Mouse (Mus musculus) retina, embryonic 14.5 days (tissue): ENCODE measurements at regions not wholly inside any gene's neighbourhood (a gene's known extent, or its start where the extent isn't known, plus 50 kb on each side); places are given as distances from the start of the nearest gene placed in this dataset.
"Not testable (repeated sequence)": the region's sequence is repeated elsewhere in the genome, so short reads cannot be mapped to it uniquely, and the experiment has no call there.

Experiments used
- DNase-seq: peaks from one replicate; pipeline ENCODE4 v3.0.0-alpha.2; 2015; ENCODE audit warnings: low spot score

- DNase-seq = no peak
Observed at GRCm38 (mm10) chr10:19494461-19495105, 97.2 kb upstream of the Ifngr1 start.

GRCm38 (mm10) chr10:19498112-19498511 is 93.6 kb upstream of the Ifngr1 start:
- DNase-seq = no peak

GRCm38 (mm10) chr10:19502874-19503273 is 88.9 kb upstream of the Ifngr1 start:
- DNase-seq = no peak

GRCm38 (mm10) chr10:19503846-19504765 is 87.6 kb upstream of the Ifngr1 start:
- no peak for DNase-seq

- DNase-seq = no peak
Observed at GRCm38 (mm10) chr10:19505174-19505573, 86.6 kb upstream of the Ifngr1 start.

GRCm38 (mm10) chr10:19505979-19506378 is 85.8 kb upstream of the Ifngr1 start:
- no peak for DNase-seq

- DNase-seq = no peak
Observed at GRCm38 (mm10) chr10:19506434-19506833, 85.3 kb upstream of the Ifngr1 start.

- DNase-seq = no peak
Observed at GRCm38 (mm10) chr10:19508221-19508745, 83.5 kb upstream of the Ifngr1 start.

GRCm38 (mm10) chr10:19510047-19510446 is 81.7 kb upstream of the Ifngr1 start:
- DNase-seq = no peak

GRCm38 (mm10) chr10:19514366-19514765 is 77.4 kb upstream of the Ifngr1 start:
- DNase-seq = not testable (repeated sequence)

- DNase-seq = no peak
Observed at GRCm38 (mm10) chr10:19514837-19515236, 76.9 kb upstream of the Ifngr1 start.

- no peak for DNase-seq
Observed at GRCm38 (mm10) chr10:19516011-19516410, 75.7 kb upstream of the Ifngr1 start.

GRCm38 (mm10) chr10:19517093-19517492 is 74.7 kb upstream of the Ifngr1 start:
- DNase-seq = no peak

GRCm38 (mm10) chr10:19518763-19519162 is 73.0 kb upstream of the Ifngr1 start:
- DNase-seq = peak; percentile 81

GRCm38 (mm10) chr10:19522198-19522597 is 69.6 kb upstream of the Ifngr1 start:
- DNase-seq = no peak

GRCm38 (mm10) chr10:19525939-19526338 is 65.8 kb upstream of the Ifngr1 start:
- no peak for DNase-seq

GRCm38 (mm10) chr10:19526353-19526752 is 65.4 kb upstream of the Ifngr1 start:
- no peak for DNase-seq

GRCm38 (mm10) chr10:19529655-19530054 is 62.1 kb upstream of the Ifngr1 start:
- no peak for DNase-seq

GRCm38 (mm10) chr10:19530056-19530455 is 61.7 kb upstream of the Ifngr1 start:
- no peak for DNase-seq

- DNase-seq = no peak
Observed at GRCm38 (mm10) chr10:19531452-19531851, 60.3 kb upstream of the Ifngr1 start.

- no peak for DNase-seq
Observed at GRCm38 (mm10) chr10:19532790-19533189, 59.0 kb upstream of the Ifngr1 start.

GRCm38 (mm10) chr10:19533846-19534245 is 57.9 kb upstream of the Ifngr1 start:
- no peak for DNase-seq
